Mouse (Mus musculus): Measurements from ENCODE around the gene Prkcsh.

The Prkcsh gene

DNA sequence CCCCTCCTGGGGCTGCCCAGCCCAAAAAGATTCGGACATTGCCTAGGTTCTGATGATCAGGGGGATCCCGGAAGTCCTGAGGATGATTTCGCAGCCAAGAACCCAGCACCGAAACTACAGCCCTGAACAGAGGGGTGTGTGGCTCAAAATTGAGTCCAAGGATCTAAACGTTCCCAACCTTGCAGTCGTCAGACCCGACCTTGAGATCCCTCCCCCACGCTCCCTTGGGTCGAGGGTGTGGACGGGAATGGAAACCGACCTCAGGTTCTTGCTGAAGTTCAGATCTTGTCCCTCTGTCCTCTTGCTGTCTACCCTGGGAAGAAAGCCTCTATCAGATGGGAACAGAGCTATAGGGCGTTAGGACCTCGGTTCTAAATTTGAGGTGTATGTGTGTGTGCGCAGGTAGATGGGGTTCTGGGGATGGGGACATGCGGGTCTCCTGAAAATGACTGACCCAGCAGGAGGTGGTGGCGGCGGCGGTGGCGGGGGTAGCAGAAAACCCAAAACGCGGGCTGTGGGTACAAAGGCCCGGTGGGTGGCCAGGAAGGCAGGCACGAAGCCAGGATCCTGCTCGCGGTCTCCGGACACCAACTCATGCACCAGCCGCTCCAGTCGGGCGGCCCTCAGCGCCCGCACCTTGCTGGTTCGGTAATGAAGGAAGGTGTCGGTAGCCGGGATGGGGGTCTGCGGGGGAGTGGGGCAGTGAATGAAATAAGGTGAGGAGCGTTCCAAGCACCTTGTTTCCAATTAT lies 14.8 kb upstream of the Prkcsh start:
- in situ Hi-C loops (cut with MboI, MseI), result no loop called here

DNA sequence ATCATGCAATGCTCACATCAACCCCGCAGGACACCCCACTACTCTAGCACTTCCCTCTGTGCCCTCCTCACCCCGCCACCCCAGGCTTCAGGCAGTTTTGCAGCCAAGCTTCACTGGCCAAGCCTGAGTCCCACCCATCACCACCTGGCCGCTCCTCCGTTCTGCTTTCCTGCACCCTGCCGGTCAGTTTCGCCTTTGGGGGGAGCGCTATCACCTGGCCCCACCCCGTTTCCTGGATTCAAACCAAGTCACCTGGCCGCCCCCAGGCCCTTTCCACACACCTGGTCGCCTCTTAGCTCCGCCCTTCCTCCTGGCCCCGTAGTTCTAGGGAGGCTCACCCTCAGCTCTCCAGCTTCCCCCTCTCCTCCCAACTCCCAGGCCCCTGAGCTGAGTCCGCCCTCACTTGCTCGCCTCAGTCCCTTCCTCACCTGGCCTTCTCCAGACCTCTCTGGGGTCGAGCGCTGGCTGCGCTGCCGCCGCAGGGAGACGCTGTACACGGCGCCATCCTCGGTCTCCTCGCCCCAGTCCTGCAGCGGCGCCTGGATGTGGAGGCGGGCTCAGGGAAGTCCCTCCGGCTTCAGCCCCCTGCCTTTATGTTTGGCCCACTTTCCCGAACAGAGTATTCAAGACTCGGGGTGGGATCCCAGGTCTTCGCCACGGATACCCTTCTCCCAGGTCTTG lies 14.0 kb upstream of the Prkcsh start:
- in situ Hi-C loops (cut with MboI, MseI), result no loop called here

DNA sequence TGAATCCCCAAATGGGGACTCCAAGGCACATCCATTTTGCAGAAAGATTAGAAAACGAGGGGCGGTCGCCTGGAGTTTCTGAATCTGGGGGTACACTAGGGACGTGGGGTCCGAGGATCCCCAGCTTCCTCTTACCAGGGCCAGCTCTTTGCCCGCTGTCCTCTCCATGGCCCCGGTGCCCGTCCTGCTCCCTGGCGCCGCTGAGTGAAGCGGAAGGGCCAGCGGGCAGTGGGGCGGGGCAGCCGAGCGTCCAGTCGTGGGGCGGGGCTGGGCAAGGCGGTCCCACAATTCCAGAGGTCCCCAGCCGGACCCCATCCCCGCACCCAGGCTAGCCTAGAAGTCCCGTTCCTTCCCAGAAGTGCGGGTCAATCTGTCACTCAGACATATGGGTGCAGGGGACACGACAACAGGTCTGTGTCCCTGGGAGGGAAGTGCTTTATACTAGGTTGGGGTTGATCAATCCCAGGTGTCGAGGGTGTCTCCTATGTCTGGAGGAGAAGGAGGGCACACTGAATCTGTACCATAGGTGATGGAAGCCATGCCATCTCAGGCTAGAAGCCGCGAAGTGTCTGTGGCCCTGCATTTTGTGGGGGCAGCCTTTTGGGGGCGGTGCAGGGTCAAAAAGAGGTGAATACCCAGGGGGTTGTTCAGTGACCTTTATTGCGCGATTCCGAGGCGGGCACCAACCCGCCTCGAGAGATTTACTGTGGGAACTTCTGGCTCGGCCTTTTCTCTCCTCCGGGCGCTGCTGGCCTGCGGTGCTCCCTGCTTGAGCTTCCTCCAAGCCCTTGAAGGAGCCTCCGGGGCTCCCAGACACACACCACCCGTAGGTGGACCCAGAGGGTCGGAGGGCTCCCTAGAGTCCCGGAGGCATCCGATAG lies 13.1 kb upstream of the Prkcsh start, which contains the start of gene Rgl3:
Gene Rgl3 (minus strand): TSS at position 217 of the 881 bp plus-strand sequence.
- in situ Hi-C loops (cut with MboI, MseI), result no loop called here

DNA sequence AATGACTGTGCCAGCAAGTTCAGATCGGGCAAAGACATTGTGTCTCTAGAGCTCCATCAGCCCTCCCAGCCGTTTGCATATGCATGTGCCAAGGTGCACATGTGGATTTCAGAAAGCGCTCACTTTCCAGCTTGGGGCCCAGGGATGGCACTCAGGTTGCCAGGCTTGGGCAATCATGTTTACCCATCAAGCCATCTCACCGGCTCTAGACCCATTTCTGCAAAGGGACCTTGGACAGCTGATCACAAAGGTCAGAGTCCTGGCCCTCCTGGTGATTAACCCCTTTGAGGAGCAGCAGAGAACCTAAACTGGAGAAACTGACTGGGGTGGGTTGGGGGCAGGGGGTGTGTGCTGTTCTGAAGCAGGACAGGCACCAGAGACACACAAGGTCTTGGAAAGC lies 10.4 kb upstream of the Prkcsh start:
- in situ Hi-C loops (cut with MboI, MseI), result no loop called here

DNA sequence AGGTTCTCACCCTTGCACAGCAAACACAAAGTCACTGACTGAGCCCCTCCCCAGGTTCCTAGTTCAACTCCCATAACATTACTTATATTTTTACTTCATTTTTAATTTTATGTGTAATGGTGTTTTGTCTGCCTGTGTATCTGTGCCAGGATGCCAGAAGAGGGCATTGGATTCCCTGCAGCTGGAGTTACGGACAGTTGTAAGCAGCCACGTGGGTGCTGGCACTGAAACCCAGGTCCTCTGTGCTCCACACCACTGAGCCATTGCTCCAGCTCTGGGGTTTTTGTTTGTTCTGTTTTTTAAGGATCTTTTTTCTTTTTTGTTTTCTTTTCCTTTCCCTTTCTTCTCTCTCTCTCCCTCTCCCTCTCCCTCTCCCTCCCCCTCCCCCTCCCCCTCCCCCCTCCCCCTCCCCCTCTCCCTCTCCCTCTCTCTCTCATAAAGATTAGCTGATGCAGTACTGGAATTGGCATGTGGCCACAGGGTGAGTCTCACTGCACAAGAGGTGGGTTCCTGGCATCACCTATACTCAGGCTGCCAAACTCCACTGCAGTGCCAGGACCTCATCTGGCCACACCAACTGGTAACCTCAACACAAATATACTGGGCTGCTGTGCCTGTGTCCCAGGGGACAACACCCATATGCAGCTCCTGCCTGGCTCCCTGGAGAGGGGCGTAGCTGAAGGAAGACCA lies 6.3 kb upstream of the Prkcsh start:
- in situ Hi-C loops (cut with MboI, MseI), result no loop called here

DNA sequence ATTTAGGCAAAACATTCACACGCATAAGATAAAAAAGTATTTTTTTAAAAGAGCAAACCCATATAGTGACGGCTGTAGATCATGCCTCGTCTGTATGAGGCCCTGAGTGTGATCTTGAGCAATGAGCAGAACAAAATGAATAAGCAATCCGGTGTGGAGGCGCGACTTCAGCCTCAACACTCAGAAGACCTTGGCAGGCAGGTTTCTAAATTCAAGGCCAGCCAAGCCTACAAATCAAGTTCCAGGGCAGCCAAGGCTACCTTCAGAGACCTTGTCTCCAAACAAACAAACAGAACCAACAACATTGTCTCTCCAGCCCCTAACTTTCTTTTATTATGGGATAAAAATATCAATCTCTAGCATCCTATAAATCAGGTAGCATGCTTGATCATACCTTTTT lies 2.3 kb upstream of the Prkcsh start:
- in situ Hi-C loops (cut with MboI, MseI), result loop anchor here (5.0 kb wide), 1 partner anchor 83 kb away; the partner anchor contains the start of gene Rab3d

DNA sequence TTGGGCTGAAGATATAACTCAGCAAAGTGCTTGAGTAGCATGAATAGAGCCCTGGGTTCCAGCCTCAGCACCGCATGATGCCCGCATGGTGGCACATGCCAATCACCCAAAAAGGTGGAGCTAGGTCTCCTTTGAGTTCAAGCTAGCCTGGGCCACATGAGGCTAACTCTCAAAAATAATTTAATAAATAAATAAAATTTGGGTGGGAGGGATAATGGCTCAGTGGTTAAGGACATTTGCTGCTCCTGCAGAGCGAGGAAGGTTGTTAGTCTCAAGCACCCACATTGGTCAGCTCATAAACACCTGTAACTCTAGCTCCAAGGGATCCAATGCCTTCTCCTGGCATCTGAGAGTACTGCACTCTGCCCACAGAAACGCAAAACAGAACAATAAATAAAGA lies 973 bp upstream of the Prkcsh start:
- in situ Hi-C loops (cut with MboI, MseI), result loop anchor here (5.0 kb wide), 1 partner anchor 84 kb away; the partner anchor contains the start of gene Rab3d

DNA sequence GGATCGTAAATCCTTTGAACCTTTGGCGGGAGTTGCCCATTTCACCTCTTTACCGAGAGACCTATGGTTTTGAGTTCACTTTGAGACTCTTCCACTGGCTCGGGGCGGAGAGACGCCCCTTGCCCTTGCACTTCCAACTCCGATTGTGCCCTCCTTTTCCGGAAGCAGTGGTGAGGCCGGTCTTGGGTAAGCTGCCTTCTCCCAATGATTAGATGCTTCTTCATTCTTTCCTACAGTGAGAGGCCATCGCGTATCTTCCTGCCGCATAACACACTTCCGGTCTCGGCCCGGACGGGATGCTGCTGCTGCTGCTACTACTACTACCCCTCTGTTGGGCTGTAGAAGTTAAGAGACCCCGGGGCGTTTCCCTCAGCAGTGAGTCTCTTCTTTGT lies 553 bp downstream of the Prkcsh start:
- in situ Hi-C loops (cut with MboI, MseI), result loop anchor here (5.0 kb wide), 1 partner anchor 86 kb away; the partner anchor contains the start of gene Rab3d

DNA sequence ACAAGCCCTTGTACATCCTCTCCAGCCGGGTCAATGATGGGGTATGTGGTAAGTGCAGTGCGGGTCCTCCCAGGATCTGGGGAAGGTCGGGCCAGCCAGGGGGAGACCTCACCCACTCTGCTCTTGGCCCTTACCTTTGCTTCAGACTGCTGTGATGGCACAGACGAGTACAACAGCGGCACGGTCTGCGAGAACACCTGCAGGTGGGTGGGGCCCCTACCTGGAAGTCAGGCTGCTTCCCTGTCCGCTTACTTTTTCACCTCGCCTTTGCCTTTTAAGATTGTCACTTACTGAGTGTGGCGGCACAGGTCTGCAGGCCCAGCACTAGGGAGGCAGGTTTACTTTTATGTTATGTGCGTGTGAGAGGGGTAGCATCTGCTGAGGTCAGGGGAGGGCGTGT lies 1.9 kb downstream of the Prkcsh start:
- in situ Hi-C loops (cut with MboI, MseI), result loop anchor here (5.0 kb wide), 1 partner anchor 87 kb away; the partner anchor contains the start of gene Rab3d

DNA sequence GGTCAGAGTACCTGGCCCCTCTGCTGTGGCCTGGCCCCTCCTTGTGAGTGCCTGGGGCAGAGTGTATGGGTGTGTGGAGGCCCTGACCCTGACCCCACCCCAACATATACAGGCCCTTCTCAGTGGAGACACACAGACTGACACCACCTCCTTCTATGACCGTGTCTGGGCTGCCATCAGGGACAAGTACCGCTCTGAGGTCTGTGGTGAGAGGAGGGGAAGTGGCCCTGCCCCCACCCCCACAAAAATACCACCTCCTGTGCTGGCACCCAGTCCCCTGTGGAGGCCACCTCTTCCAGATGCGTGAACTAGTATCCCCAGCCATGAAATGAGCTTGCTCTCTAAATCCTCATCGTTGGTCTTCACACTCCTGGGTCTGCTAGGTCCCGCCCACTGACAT lies 8.4 kb downstream of the Prkcsh start:
- in situ Hi-C loops (cut with MboI, MseI), result no loop called here

DNA sequence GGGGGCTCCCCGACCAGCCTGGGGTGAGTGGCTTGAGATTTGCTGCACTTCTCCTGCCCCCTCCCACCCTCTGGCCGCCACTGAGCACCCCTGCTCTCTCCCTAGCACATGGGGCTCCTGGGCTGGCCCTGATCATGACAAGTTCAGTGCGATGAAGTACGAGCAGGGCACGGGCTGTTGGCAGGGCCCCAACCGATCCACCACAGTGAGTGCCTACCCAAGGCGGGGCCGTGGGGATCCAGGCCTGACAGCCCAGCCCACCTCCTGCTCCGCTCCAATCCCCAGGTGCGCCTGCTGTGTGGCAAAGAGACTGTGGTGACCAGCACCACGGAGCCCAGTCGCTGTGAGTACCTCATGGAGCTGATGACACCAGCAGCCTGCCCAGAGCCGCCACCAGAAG lies 10.1 kb downstream of the Prkcsh start:
- in situ Hi-C loops (cut with MboI, MseI), result no loop called here

DNA sequence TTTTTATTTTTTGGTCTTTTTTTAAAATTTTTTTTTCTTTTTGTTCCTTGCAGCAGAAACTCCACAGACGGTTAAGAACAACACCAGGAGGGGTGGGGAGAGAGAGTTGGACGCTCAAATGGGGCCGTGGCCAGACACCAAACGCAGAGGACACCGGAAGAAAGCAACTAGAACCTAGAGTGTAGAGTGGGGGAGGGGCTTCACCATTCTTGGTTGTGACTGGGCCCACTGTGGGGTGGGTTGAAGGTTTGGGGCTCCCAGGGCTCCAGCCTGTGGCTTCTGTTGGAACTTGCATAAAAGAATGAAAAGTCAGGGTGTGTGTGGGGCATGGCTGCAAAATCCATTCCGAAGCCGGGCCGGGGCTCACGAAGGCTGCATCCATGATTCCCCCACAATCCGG lies 13.6 kb downstream of the Prkcsh start:
- in situ Hi-C loops (cut with MboI, MseI), result no loop called here

DNA sequence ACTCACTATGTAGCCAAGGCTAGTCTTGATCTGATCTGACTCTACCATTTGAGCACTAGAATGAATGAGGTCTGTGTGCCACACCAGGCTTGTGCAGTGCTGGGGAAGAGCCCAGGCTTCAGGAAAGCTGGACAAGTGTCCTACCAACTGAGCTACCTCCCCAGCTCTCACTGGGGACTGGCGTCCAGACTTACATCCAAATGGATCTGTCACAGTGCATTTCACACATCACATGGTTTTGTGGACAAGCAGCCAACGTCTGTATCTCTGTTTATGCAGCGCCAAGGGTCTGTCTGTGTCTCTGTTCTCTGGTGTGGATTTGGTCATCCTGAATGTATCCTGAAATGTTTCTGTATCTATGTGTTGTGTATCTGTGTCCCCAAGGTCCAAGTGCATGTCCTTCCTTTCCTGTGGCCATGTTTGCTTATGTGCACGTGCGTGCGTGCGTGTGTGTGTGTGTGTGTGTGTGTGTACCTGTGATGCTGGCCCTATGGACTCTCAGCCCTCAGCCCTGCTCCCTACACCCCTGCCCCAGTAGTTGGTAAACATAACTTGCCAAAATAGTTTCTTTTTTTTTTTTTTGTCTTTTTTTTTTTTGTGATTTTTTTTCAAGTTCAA lies 14.7 kb downstream of the Prkcsh start:
- in situ Hi-C loops (cut with MboI, MseI), result no loop called here

DNA sequence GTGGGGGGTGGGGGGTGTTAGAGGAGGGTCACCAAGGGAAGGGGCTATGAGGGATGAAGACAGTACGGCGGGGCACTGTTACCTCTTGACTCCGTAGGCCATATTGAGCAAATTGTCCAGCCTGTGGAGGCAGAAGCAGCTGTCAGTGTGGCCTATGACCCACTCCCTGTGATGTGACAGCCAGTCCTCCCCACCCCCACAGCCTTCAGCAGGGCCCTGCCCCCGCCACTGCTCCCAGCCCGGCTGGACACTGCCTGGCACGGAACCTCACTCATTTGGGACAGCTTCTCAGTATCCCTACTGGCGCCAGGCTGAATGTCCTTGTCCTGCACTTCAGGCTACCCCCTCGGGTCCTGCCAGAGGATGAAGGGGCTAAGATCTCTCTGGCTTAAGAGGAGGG lies 22.0 kb downstream of the Prkcsh start:
- in situ Hi-C loops (cut with MboI, MseI), result no loop called here

DNA sequence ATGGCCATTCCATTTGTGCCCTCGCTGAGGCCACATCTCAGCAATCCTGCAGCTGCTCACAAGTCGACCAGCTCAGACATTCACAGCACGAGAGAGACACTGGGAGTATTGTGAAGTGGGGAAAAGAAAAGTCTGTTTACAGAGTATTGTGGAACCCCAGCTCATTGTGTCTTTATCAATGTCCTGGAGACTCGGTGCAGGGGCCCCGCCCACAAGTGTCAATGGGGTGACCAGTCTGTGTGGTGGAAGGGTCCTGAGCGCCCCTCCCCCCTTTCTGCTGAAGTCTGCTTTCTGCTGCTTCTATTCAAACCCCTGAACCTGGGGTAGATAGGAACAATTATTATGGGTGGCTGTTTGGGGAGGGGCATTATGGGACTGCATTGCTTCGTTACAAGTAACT lies 25.9 kb downstream of the Prkcsh start:
- in situ Hi-C loops (cut with MboI, MseI), result no loop called here

DNA sequence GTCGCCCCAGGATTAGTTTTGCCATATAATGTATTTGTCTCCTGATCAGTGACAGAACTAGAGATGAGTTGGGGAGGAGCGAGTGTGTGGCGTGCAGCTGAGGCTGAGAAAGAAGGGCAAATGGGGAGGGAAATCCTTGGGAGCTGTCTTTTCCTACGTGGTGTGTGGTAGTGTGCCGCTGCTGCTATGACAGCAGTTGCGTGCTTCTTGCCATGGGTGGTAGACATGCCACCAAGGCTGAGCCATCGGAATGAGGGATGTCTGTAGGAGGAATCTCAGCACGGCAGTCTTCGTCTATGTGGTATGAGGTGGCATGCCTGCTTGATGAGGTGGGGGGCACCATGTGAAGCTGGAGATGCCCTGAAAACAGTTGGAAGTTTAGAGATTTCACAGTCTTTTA lies 27.8 kb downstream of the Prkcsh start:
- in situ Hi-C loops (cut with MboI, MseI), result no loop called here

DNA sequence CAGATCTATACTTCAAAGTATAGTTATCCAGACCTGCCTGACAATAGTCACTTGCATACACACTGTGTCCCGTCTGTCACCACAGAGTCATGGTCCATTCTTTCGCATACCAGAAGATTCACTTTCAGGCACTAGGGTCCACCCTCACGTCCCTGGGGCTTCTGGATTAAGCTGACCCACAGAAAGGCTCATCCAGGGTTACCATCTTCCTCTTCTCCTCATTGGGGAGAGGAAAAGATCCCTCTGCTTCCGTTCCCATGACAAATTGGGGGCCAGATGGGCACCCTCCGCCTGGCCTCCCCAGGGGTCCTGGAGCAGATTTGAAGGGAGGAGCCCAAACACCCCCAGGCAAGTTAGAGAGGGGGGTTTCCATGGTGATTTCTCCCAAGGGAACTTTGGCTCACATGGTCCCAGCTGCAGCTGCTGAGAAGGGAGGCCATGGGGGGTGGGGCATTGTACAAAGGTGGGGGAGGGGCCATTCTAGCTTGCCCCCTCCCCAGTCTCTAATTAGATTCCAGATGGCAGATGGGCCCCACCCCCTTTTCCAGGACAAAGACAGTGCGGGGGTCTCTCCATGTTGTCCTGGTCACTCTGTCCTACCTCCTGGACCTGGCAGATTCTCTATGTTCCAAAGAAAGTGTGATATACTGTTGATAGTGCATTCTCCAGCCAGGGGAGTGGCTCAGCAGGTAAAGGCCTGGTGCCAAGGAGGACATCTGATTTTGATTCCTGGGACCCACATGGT lies 32.9 kb downstream of the Prkcsh start:
- in situ Hi-C loops (cut with MboI, MseI), result no loop called here

DNA sequence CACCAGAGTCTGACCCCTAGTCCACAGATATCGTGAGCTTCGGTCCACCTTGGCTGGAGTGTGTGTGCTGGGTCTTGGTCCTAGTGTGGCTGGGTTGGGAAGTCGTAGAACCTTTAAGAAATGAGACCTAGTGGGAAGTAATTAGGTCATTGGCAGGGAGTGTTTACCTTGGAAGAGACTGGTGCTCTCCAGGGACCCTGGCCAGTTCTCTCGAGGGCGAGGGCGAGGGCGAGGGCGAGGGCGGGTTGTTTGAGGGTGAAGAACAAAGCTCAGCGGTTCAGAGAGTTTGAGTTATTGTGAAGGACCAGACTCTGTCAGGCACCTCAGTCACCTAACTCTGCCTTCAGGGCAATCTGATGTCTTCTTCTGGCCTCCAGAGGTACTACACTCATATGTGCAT lies 35.2 kb downstream of the Prkcsh start:
- in situ Hi-C loops (cut with MboI, MseI), result no loop called here

DNA sequence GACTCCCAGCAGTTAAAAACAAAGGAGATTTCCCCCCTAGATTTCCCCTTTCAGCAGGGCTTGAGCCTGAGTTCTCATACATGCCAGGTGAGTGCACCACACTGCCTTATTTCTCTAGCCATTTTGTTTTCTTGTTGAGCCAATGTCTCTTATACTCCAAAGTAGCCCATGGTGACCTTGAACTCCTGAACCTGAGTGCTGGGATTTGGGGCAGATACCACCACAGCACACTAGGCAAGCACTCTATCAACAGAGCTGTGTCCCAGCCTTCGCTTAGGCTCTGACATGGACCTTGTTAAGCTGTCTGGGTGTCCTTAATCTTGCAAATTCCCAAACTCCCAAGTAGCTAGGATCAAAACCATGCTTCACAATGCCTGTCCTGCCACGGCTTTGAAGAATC lies 39.2 kb downstream of the Prkcsh start:
- in situ Hi-C loops (cut with MboI, MseI), result no loop called here

DNA sequence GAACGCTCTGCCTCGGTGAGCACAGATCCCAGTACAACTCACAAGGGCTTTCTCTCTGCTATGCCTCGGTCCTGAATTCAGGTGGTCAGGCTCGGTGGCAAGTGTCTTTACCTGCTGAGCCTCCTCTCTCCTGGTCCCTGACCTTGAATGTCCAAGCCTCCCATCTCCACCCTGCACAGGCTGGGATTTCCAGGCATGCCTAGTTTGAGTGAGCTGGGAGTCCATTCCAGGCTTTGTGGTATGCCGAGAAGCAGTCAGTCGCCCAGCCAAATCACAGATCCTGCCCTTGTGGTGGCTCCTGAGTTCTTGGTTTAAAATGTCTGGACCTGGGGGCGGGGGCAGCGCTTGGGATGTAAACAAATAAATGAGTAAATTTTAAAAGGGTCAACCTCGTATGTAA lies 44.7 kb downstream of the Prkcsh start:
- in situ Hi-C loops (cut with MboI, MseI), result loop anchor here (5.0 kb wide), 1 partner anchor 70 kb away; no protein-coding TSS in a partner anchor
